Mouse (Mus musculus) intestine, postnatal 0 days (tissue): ENCODE data around the gene Hspa8. TPM values are rescaled to one million over a fixed set of nuclear protein-coding genes. Genes with fewer than 3 reads are reported as not detected.
"Not testable (repeated sequence)": the region's sequence is repeated elsewhere in the genome, so short reads cannot be mapped to it uniquely, and the experiment has no call there.

Source experiments
- ATAC-seq: fragments of 200-750 bp; cut with Nextera tagmentation; 2 replicates; pipeline ENCODE4 v1.8.0; 2017; ENCODE audit warnings: mild to moderate bottlenecking, moderate TSS enrichment, moderate library complexity
- H3K27ac ChIP-seq: fragments of 300-500 bp; sonication (generic); 2 replicates; pipeline ENCODE4 v1.5.1; 2014; ENCODE audit warnings: mild to moderate bottlenecking, low read depth, low read length, moderate library complexity
- H3K27me3 ChIP-seq: fragments of 300-500 bp; sonication (generic); replicated peaks from 2 replicates; pipeline ENCODE4 v1.6.1; 2014; ENCODE audit warnings: low read length, mixed read lengths; ENCODE audit not compliant: control insufficient read depth, insufficient read depth
- H3K36me3 ChIP-seq: fragments of 300-500 bp; sonication (generic); 2 replicates; pipeline ENCODE4 v1.6.1; 2014; ENCODE audit warnings: mild to moderate bottlenecking, moderate library complexity; ENCODE audit not compliant: control insufficient read depth, insufficient read depth
- H3K4me1 ChIP-seq: fragments of 300-500 bp; sonication (generic); replicated peaks from 2 replicates; pipeline ENCODE4 v1.6.1; 2014; ENCODE audit warnings: antibody characterized with exemption, low read length, mixed read lengths; ENCODE audit not compliant: control insufficient read depth, insufficient read depth
- H3K4me2 ChIP-seq: fragments of 300-500 bp; sonication (generic); replicated peaks from 2 replicates; pipeline ENCODE4 v1.6.1; 2014; ENCODE audit warnings: low read depth, mild to moderate bottlenecking, moderate library complexity
- H3K4me3 ChIP-seq: fragments of 300-500 bp; sonication (generic); 2 replicates; pipeline ENCODE4 v1.5.1; 2014; ENCODE audit warnings: low read depth, low read length
- H3K9ac ChIP-seq: fragments of 300-500 bp; sonication (generic); 2 replicates; pipeline ENCODE4 v1.6.1; 2014; ENCODE audit warnings: mild to moderate bottlenecking, low read depth, low read length
- H3K9me3 ChIP-seq: fragments of 300-500 bp; sonication (generic); 2 replicates; pipeline ENCODE4 v1.6.1; 2016; ENCODE audit warnings: mixed run types; ENCODE audit not compliant: control insufficient read depth
- CTCF ChIP-seq: sonication (generic); IDR thresholded peaks from 2 replicates; pipeline ENCODE4 v1.5.1; 2016; ENCODE audit warnings: low read depth, mild to moderate bottlenecking, control low read depth, antibody characterized with exemption, moderate library complexity
- WGBS: fragments of 180-500 bp; shearing (Covaris S2); extraction: QIAGEN DNeasy Blood & Tissue Kit; methylation state at CpG from one replicate; pipeline ENCODE4 v1.1.7; 2014; 5-methylcytosine and 5-hydroxymethylcytosine counted together
- polyA plus RNA-seq: library from polyadenylated mRNA; unstranded; fragments of >200 nt; fragmentation: Nextera tagmentation; extraction: Ambion mirVana; gene quantifications from 2 replicates; pipeline ENCODE4 v1.2.1, GENCODE M21; 2015

The Hspa8 gene
- polyA plus RNA-seq, 1 experiment from 2014 or later: 1,042 TPM

DNA sequence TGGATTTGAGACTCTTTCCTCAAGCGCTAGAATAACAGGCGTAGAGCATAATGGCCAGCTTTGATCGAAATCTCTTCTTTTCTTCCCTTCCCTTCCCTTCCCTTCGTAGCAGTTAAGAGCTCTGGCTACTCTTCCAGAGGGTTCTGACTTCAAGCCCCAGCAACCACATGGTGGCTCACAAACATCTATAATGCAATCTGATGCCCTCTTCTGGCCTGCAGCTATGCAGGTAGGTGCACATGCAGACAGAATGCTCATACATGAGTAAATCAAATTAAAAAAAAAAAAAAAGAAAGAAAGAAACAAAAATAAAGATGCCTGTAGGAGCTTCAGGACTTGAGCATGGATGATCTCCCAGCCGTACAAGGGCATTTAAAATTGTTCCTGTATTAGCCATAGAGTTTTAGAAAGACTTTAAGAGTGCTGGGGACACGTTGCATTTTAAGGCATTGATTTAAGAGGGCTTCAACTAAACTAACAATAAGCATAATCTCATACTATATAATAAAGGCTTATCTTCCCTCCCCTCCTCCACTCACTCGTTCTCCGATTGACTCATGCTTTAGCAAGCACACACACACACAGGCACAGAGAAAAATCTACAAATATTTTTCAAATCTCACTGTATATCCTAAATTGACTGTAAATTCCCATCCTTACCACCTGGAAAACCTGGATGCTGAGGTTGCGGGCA is 35.8 kb upstream of the Hspa8 start:
- peak overlapping the region; percentile 53 for H3K4me2 ChIP-seq
- 56% methylated on average over 9 of the region's 9 CpGs for WGBS

DNA sequence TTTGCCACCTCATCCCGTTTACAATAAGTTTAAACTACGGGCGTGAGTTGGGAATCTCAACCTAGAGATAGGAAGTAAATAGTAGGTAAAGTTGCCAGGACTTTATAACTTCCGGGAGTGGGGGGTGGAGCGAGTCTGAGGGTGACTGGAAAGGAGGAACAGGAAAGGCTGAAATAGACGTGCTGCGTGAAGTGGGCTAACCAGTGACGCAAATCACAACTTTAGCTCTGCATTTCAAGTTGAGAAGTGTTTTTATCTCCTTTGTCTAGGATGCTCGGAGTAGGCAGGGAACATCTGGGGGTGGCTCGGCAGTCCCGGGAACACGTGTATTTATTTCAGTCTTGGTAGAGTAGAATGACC is 35.2 kb upstream of the Hspa8 start:
- ATAC-seq: peak; percentile 84
- H3K4me1 ChIP-seq: no peaks in the 10 kb centered on the region
- no peak for TF ChIP-seq CTCF
- H3K9me3 ChIP-seq: no peaks in the 10 kb centered on the region
- peaks cover 7% of the 10 kb centered on the region; the same call in 1 of the 2 replicates for H3K36me3 ChIP-seq
- H3K4me3 ChIP-seq: peak overlapping the region; percentile 23
- WGBS: 33% methylated on average over 12 of the region's 12 CpGs
- H3K9ac ChIP-seq: no peak overlapping the region
- no peaks in the 10 kb centered on the region for H3K27me3 ChIP-seq
- H3K4me2 ChIP-seq: peak overlapping the region; percentile 53
- H3K27ac ChIP-seq: peak overlapping the region; percentile 66

More for the DNA sequence above, 35.8 kb upstream of the Hspa8 start:
- no peaks in the 10 kb centered on the region for H3K9me3 ChIP-seq
- no peaks in the 10 kb centered on the region for H3K4me1 ChIP-seq
- ATAC-seq: peak; percentile 73
- no peaks in the 10 kb centered on the region for H3K27me3 ChIP-seq
- H3K9ac ChIP-seq: no peak overlapping the region
- peaks cover 6% of the 10 kb centered on the region; the same call in 1 of the 2 replicates for H3K36me3 ChIP-seq
- peak overlapping the region; percentile 66 for H3K27ac ChIP-seq
- H3K4me3 ChIP-seq: peak overlapping the region; percentile 23
- TF ChIP-seq CTCF: peak; percentile 55

DNA sequence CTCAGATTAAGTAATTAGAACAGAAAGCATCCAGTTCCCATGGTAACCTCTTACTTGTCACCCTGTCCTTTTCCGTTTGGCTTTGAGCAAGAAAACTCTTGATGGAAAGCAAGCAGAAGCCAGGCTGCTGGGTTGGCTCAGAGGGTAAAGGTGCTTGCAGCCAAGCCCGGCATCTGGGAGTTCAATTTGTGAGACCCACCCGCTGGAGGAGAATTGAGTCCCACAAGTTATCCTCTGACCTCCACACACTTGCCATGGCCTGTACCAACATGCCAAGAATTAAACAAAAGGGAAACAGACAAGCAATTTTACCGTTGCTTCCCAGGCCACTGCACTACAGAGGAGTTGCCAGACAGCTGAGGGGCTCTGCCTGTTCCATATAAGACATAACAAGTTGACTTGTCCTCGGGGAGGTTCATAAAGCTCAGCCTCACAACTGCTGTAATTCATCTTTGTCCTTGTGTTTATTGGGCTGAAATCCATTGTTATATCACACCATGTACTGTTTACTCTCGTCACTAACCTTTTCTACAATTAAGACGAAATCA is 34.7 kb upstream of the Hspa8 start:
- H3K4me2 ChIP-seq: no peak overlapping the region
- H3K9ac ChIP-seq: no peak overlapping the region
- peak overlapping the region; percentile 66; the same call in 1 of the 2 replicates for H3K27ac ChIP-seq
- 66% methylated on average over 7 of the region's 7 CpGs for WGBS
- H3K27me3 ChIP-seq: no peaks in the 10 kb centered on the region
- ATAC-seq: no peak
- peaks cover 11% of the 10 kb centered on the region; the same call in 1 of the 2 replicates for H3K36me3 ChIP-seq
- no peaks in the 10 kb centered on the region for H3K4me1 ChIP-seq
- H3K4me3 ChIP-seq: no peak overlapping the region
- H3K9me3 ChIP-seq: no peaks in the 10 kb centered on the region
- TF ChIP-seq CTCF: no peak

DNA sequence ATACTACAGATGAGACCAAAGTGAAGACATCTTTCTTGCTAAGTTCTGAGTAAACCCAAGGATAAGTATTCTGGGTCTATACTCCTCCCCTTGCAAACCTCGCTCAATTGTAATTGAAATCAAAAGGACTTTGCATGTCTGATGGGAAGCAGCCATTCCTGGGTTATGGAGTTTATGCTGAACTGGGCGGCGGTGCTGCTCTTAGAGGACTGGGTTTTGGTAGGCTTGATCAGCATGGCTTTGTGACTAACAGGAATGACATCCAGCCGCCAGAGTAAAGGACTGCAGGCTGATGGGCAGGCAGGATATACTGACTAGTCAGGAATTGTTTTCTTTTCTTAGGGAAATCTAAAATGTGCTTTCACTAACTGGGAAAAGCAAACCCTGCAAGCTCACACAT is 32.8 kb upstream of the Hspa8 start:
- Histone ChIP-seq H3K4me3 (no peak overlapping the region), H3K4me2 (no peak overlapping the region), H3K36me3 (peaks cover 16% of the 10 kb centered on the region; the same call in 1 of the 2 replicates), H3K27ac (no peak overlapping the region), H3K4me1 (no peaks in the 10 kb centered on the region), H3K9me3 (no peaks in the 10 kb centered on the region), H3K9ac (no peak overlapping the region), H3K27me3 (no peaks in the 10 kb centered on the region)
- ATAC-seq: no peak
- 82% methylated on average over 4 of the region's 4 CpGs for WGBS
- no peak for TF ChIP-seq CTCF

DNA sequence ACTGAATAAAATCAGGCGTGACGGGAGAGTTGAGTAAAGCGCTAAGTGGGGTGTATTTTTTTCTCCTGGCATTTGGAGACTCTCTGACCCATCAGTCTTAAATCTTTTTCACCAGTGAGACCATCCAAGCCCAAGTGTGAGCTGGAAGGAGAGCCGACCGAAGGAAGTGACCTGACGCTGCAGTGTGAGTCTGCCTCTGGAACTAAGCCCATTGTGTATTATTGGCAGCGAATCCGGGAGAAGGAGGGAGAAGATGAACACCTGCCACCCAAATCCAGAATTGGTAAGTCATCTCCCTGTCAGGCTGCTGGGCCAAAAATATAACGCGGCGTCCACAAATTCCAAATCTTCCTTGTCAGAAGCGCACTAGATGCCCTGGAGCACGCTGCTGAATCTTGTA is 28.5 kb upstream of the Hspa8 start:
- no peaks in the 10 kb centered on the region for H3K9me3 ChIP-seq
- no peaks in the 10 kb centered on the region for H3K27me3 ChIP-seq
- WGBS: 74% methylated on average over 13 of the region's 13 CpGs
- no peak for ATAC-seq
- H3K4me1 ChIP-seq: no peaks in the 10 kb centered on the region
- no peak for TF ChIP-seq CTCF
- peaks cover 9% of the 10 kb centered on the region; the same call in 1 of the 2 replicates for H3K36me3 ChIP-seq
- no peak overlapping the region for H3K4me2 ChIP-seq
- no peak overlapping the region for H3K27ac ChIP-seq
- no peak overlapping the region for H3K9ac ChIP-seq
- no peak overlapping the region for H3K4me3 ChIP-seq

DNA sequence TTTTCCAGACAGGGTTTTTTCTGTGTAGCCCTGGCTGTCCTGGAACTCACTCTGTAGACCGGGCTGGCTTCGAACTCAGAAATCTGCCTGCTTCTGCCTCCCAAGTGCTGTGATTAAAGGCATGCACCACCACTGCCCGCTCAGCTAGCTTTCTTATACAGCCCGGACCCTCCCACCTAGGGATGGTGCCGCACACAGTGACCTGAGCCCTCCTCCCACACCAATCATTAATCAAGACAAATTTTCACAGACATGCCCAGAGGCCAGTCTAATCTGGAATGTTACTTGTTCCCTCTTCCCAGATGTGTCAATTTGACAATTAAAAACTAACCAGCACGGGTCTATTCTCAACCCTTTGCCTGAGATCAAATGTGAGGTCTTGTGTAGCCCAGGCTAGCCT is 27.6 kb upstream of the Hspa8 start:
- WGBS: 86% methylated on average over 6 of the region's 6 CpGs
- not testable (repeated sequence) for ATAC-seq, H3K4me3 ChIP-seq, H3K9me3 ChIP-seq, H3K27ac ChIP-seq, H3K9ac ChIP-seq, H3K4me2 ChIP-seq, H3K4me1 ChIP-seq, H3K27me3 ChIP-seq, H3K36me3 ChIP-seq
